Mouse (Mus musculus): ENCODE measurements around the gene Wnt3a.
A peak's percentile ranks its signal among the peaks of the same experiment; 100 is the strongest.

Gene Wnt3a

DNA sequence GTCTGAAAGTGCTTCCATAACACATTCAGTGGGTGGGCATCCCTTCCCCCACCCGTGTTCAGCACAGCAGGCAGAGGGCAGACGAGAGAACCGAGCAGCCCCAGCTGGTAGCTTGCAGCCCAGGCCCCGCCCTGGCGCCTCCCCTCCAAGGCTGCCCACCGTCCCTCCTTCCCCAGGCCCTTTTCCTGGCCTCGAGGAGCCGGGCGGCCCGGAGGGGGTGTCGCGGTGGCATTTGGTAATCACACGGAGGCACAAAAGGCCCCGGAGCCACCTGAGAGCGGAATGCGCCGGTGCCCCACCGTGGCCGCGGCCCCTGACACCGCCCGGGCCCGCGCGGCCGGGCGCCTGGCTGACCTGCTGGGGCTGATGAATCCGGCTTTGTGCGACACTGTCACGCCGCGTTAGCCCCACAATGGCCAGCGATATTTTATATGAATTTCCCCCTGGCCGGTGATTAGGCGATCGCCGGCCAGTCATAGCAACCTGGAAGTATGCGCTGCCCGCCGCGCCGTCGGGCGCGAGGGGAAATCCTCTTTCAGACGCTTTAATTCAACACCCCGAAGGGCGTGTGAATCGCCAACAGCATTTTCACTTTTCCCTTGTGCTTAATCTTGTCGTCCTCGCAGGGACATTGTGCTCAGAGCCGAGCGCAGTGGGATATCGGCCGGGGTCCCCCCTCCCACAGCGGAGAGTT is 26.5 kb downstream of the Wnt3a start:
- DNase-seq (ENCODE audit: low read depth, low spot score), result no peak

DNA sequence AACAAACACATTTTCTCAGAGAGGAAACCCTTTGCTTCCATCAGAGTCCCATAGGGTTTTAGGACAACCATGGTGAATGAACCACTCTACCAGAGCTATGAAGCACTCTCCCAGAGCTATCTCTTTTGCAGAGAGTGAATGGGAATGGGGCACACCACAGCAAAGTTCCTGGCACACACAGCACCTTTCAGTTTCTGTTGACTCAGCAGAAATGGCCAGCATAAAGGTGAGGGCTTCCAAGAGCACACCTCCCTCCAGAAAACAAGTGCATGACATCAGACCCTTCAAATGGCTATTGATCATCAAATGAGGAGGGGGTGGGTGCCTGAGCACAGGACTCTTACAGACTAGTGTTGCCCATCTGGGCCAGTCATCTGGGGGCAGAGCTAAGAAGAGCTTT is 28.2 kb downstream of the Wnt3a start:
- no peak for DNase-seq (ENCODE audit: low read depth, low spot score)

- no peak for DNase-seq (ENCODE audit: low read depth, low spot score)
Observed at GRCm38 (mm10) chr11:59260706-59261493, 29.7 kb downstream of the Wnt3a start.

GRCm38 (mm10) chr11:59259647-59260046 is 30.9 kb downstream of the Wnt3a start:
- no peak for DNase-seq (ENCODE audit: low read depth, low spot score)

GRCm38 (mm10) chr11:59248101-59248500 is 42.5 kb downstream of the Wnt3a start:
- DNase-seq (ENCODE audit: low read depth, low spot score), result no peak

- no peak for DNase-seq (ENCODE audit: low read depth, low spot score)
Observed at GRCm38 (mm10) chr11:59243856-59244255, 46.7 kb downstream of the Wnt3a start.

- DNase-seq (ENCODE audit: low read depth, low spot score), result no peak
Observed at GRCm38 (mm10) chr11:59241841-59242240, 48.7 kb downstream of the Wnt3a start.

GRCm38 (mm10) chr11:59239796-59240195 is 50.8 kb downstream of the Wnt3a start:
- no peak for DNase-seq (ENCODE audit: low read depth, low spot score)

DNA sequence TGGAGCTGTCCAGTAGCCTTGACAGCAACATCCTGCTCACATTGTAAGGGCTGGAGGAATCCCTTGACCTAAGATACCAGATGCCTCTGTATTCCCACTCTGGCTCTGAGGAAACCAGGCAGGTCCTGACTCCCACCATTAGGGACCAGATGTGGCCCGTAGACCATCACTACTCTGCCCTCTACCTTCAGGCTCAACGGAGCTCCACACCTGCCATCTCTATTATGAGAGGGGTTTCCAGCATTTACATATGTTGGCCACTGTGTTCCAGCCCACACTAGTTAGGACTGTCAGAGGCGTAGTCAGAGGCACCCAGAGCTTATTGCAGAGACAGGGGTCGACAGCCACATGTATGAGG is 51.1 kb downstream of the Wnt3a start:
- DNase-seq (ENCODE audit: low read depth, low spot score), result no peak

DNA sequence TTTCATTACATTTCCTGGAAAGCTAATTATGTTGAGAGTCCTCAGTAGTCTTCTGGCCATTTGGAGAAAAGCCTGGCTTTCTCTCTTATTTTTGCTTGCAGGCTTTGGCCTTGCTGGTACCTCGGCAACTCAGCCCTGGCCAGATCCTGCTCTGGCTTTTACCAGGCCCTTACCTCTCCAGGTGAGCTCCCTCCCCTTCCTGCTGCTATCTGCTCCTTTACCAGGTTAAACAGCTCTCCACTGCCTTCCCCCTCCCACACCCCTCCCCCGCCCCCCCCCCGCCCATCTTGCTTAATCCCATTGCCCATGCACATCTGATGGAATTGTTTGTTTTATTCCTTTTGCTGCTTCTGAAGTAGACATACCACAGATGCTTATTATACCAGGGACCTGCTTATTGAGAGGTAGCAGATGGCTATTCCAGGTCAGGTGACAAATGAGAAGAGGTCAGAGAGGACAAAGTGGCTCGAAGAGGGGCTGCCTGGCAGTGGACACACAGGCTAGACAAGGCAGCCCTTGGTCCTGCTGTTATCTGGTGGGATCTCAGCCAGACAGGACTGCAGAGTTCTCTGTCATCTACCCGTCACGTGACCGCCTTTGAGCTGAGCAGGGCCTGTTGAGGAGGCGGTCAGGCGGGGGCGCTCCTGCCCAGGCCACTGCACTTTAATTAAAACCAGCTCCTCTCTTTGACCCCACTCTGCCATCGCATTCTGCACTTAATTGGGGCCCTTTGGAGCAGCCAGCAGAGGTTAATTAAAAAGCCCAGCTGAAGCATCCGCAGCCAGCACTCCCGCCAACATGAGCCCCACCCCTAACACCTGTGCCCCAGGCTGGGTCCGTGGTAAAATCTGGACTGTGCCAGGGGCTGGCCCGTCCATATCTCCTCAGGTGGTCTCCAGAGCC is 51.8 kb downstream of the Wnt3a start:
- DNase-seq (ENCODE audit: low read depth, low spot score), result peak; percentile 50

GRCm38 (mm10) chr11:59232797-59233196 is 57.8 kb downstream of the Wnt3a start:
- no peak for DNase-seq (ENCODE audit: low read depth, low spot score)

DNA sequence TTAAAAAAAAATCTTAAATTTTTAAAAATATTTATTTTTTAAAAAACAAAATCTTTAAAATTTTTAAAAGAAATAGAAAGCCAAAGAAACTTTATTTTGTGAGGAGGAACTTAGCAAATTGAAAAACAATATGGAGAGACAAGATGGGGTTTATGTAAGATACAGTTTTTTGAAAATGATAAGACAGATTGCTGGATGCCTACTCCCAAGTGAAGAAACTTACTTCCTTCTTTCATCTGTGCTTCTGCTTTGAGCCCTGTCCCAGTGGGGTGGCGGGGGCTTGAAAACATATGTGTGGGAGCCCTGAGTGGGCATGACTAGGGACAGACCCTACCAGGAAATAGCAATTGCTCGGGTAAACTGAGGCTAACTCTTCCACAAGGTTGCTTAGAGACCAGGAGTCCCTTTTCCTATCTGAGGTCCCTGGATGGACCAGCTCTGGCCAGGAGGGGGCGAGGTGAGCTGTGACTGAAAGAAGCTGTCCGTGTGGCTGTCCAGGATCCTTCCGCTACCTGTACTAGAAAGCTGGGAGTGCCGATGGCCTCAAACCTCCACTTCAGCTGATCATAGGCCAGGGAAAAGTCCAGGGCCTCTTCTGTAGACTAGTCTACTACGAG is 60.3 kb downstream of the Wnt3a start:
- peak; percentile 70 for DNase-seq (ENCODE audit: low read depth, low spot score)

DNA sequence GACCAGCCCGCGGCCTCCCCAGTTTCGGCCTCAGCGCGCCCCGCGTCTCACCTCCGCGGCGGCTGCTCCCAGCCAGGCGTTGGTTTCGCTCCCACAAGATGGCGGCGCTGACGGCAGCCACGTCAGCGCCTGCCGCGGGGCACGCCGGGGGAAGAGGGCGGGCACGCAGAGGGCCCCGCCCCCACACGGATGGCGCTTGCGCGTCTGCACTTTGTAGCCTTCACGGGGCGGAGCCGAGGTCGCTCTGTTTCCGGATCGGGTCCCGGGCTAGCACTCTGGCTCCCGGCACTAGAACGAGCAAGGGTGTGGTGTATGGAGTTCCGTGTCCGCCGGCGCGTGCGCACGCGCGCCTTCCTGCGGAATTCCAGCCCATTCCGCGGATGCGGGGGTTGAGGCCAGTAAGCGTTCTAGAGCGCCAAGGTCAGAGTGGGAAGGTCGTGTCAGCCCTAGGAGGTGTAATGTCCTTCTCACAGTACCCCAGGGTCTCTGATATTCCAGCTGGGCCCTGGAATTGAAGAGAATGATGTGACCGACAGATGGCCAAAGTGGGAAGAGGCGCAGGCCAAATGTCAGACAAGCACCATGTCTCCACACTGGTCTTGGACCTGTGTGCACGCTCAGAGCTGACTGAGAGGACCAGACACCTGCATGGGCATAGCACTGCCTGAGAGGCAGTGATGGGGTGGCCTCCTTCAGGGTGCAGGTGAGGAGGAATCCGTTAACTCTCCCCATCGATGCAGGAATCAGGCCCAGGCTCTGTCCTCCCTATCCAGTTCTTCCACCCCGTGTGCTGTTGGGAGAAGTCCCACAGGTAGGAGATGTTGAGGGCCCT is 62.2 kb downstream of the Wnt3a start, which contains the start of gene Arf1:
TSS of gene Arf1 (minus strand) at position 149 of the 832 bp plus-strand sequence.
- peak; percentile 96 for DNase-seq (ENCODE audit: low read depth, low spot score)

DNA sequence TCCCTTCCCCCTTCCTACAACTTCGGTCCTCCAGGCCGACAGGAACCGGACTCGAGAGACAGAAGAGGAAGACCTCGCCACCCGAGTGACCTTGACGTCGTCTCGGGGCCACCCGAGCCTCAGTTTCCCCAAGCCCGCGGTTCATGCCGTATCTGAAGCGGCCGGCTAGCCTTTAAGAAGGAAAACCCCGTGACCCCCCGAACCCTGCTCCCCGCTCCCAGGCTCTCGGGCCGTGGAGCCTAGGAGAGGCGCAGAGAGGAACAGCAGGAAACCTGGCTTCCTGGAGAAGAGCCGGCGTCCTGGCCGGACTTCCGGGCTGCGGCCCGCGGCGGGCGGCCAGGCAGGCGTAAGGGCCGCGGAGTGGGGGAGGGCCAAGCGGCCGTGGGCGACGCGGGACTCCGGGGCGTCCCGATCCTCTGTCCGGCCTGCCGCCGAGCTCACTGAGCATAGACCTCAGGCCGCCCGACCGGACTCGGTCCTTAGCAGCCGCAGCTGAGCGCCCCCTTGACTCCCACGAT is 62.9 kb downstream of the Wnt3a start:
- peak; percentile 32 for DNase-seq (ENCODE audit: low read depth, low spot score)

DNA sequence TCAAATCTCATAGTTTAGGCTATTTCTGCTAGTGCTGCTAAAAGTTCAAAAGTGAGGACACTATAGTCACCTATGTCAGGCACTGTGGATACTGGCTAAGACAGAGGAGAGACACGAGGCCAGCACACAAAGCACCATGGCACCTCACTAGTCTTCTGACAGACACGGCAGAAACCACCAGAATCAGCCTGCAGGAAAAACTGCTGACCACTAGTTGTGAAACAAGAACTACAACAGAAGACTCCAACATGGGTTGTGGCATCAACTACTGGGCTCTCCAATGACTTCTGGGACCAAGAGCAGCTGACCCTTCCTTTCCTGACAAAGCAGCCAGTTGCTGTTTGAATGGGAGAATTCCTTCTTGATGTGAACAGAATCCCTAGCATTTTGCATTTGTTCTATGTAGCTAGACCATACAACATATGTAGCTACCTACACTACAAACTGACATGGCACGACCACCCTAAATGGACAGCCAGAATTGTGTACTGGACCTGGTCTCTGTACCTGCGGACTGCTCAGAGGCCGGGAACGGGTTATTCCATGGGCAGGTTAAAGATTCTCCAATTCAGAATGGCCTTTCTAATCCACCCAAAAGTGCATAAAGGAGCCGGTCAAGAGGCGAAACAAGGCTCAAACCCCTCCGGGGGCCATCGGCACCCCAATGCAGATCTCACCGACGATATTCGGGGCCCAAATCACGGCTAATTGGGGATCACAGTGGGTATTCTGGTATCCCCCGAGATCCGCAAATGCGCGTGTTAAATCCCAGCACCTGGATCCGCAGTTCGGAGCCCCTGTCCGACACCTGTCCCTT is 63.6 kb downstream of the Wnt3a start:
- peak; percentile 43 for DNase-seq (ENCODE audit: low read depth, low spot score)

- peak; percentile 61 for DNase-seq (ENCODE audit: low read depth, low spot score)
Observed at GRCm38 (mm10) chr11:59226251-59226650, 64.3 kb downstream of the Wnt3a start.

GRCm38 (mm10) chr11:59225167-59225566 is 65.4 kb downstream of the Wnt3a start:
- no peak for DNase-seq (ENCODE audit: low read depth, low spot score)

DNA sequence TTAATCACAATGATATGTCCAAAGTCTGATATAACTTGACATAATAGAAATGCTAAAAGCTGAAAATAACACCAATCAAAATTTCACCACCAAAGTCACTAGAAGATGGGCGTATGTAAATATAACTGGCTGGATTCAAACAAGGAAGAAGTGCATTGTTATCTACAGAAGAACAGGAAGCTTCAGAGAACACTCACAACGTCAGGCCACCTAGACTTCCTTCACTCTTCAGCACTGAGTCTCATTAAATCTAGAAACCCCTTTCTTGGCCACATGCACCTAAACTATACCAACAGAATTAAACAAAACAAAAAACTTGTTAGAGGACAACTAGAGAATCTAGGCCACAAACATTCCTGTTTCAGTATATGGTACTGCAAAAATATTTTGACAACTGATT is 66.1 kb downstream of the Wnt3a start:
- no peak for DNase-seq (ENCODE audit: low read depth, low spot score)

DNA sequence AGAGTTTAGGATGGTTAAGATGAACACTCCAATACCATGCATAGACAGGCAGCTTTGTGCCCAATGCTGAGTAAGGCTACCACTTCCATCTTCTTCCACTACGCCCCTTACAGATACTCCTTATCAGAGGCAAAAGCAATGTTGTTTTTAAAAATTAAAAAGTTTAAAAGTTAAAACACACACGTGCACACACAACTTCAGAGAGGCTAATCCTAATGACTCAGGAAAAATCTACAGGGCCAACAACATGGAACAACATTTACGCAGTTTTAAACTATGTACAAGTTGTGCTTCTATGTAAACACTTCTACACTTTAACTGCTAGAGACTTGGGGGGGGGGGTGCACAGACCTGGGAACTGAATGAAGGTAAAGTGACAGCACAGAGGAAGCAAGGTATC is 66.5 kb downstream of the Wnt3a start:
- no peak for DNase-seq (ENCODE audit: low read depth, low spot score)

GRCm38 (mm10) chr11:59222306-59222705 is 68.2 kb downstream of the Wnt3a start:
- no peak for DNase-seq (ENCODE audit: low read depth, low spot score)
